Mouse (Mus musculus): ENCODE measurements around the gene Gtf2h5. TPM values are rescaled to one million over a fixed set of nuclear protein-coding genes. Genes with fewer than 3 reads are reported as not detected.
A peak's percentile ranks its signal among the peaks of the same experiment; 100 is the strongest.

Gtf2h5 gene
- 10 to 100 TPM; 86.7 to 88.4 TPM for total RNA-seq (2021)
- long read RNA-seq, experiment 1, transcript Gtf2h5-201 (3 exons, 2,245 nt), result major isoform, 100 of 109 reads
- long read RNA-seq, experiment 1, partial matches to known transcripts, result 3 of 109 reads
- long read RNA-seq, experiment 1, other reads (novel, unspliced or antisense), result 4 of 109 reads
- long read RNA-seq, experiment 2, transcript Gtf2h5-201 (3 exons, 2,245 nt), result major isoform, 85 of 94 reads
- long read RNA-seq, experiment 2, partial matches to known transcripts, result 2 of 94 reads
- long read RNA-seq, experiment 2, other reads (novel, unspliced or antisense), result 6 of 94 reads

- DNase-seq (ENCODE audit: low spot score in 2 of 2), result peak; percentile 96 to 98
Measured at GRCm38 (mm10) chr17:6079287-6080122, at the start of gene Gtf2h5, which contains the start of gene Serac1. TSS of gene Gtf2h5 (plus strand) at chr17:6079786. TSS of gene Serac1 (minus strand) at chr17:6079741.

GRCm38 (mm10) chr17:6035661-6036060 lies 43.9 kb upstream of the Gtf2h5 start:
- no peak for DNase-seq (ENCODE audit: low spot score in 2 of 2)

- no peak for DNase-seq (ENCODE audit: low spot score in 2 of 2)
Measured at GRCm38 (mm10) chr17:6036458-6036857, 43.1 kb upstream of the Gtf2h5 start.

GRCm38 (mm10) chr17:6036872-6037271 lies 42.7 kb upstream of the Gtf2h5 start:
- DNase-seq (ENCODE audit: low spot score in 2 of 2), result no peak

- DNase-seq (ENCODE audit: low spot score in 2 of 2), result no peak
Measured at GRCm38 (mm10) chr17:6037507-6037906, 42.1 kb upstream of the Gtf2h5 start.

- DNase-seq (ENCODE audit: low spot score in 2 of 2), result no peak
Measured at GRCm38 (mm10) chr17:6052801-6053200, 26.8 kb upstream of the Gtf2h5 start.

- DNase-seq (ENCODE audit: low spot score in 2 of 2), result peak; percentile 32 to 62
Measured at GRCm38 (mm10) chr17:6054934-6055355, 24.6 kb upstream of the Gtf2h5 start.

GRCm38 (mm10) chr17:6062793-6063192 lies 16.8 kb upstream of the Gtf2h5 start:
- DNase-seq (ENCODE audit: low spot score in 2 of 2), result no peak

- DNase-seq (ENCODE audit: low spot score in 2 of 2), result no peak
Measured at GRCm38 (mm10) chr17:6063532-6063931, 16.1 kb upstream of the Gtf2h5 start.

GRCm38 (mm10) chr17:6066021-6066420 lies 13.6 kb upstream of the Gtf2h5 start:
- no peak for DNase-seq (ENCODE audit: low spot score in 2 of 2)

- no peak for DNase-seq (ENCODE audit: low spot score in 2 of 2)
Measured at GRCm38 (mm10) chr17:6067613-6068012, 12.0 kb upstream of the Gtf2h5 start.

- no peak for DNase-seq (ENCODE audit: low spot score in 2 of 2)
Measured at GRCm38 (mm10) chr17:6069866-6070265, 9.7 kb upstream of the Gtf2h5 start.

GRCm38 (mm10) chr17:6073405-6073804 lies 6.2 kb upstream of the Gtf2h5 start:
- no peak for DNase-seq (ENCODE audit: low spot score in 2 of 2)

- no peak for DNase-seq (ENCODE audit: low spot score in 2 of 2)
Measured at GRCm38 (mm10) chr17:6083323-6083890, 3.8 kb downstream of the Gtf2h5 start.

GRCm38 (mm10) chr17:6091604-6092003 lies 12.0 kb downstream of the Gtf2h5 start:
- no peak for DNase-seq (ENCODE audit: low spot score in 2 of 2)

GRCm38 (mm10) chr17:6095579-6095978 lies 16.0 kb downstream of the Gtf2h5 start:
- DNase-seq (ENCODE audit: low spot score in 2 of 2), result no peak

GRCm38 (mm10) chr17:6097884-6098283 lies 18.3 kb downstream of the Gtf2h5 start:
- peak in 1 of 2 experiments; percentile 39 for DNase-seq (ENCODE audit: low spot score in 2 of 2)

GRCm38 (mm10) chr17:6102287-6102686 lies 22.7 kb downstream of the Gtf2h5 start:
- DNase-seq (ENCODE audit: low spot score in 2 of 2), result no peak

GRCm38 (mm10) chr17:6103566-6103965 lies 24.0 kb downstream of the Gtf2h5 start:
- DNase-seq (ENCODE audit: low spot score in 2 of 2), result no peak

- DNase-seq (ENCODE audit: low spot score in 2 of 2), result peak; percentile 68 to 84
Measured at GRCm38 (mm10) chr17:6106361-6107014, 26.9 kb downstream of the Gtf2h5 start, which contains the start of gene Tulp4. TSS of gene Tulp4 (plus strand) at chr17:6106437.

GRCm38 (mm10) chr17:6107015-6107601 lies 27.5 kb downstream of the Gtf2h5 start:
- peak; percentile 23 to 62 for DNase-seq (ENCODE audit: low spot score in 2 of 2)

All from gastrocnemius, postnatal 4 days (tissue).